Comparison of ENCODE assay signal across 8 mouse cellular contexts in genomic region chr3:65974232-65975058, GRCm38 (mm10). TPM values are rescaled to one million over a fixed set of nuclear protein-coding genes. Genes with fewer than 3 reads are reported as not detected.
DNase-seq lines count a peak whose midpoint lies in the region; ATAC-seq lines count a peak whose summit lies in the region.

No protein-coding gene starts in this region.

- under 1% methylated on average over 43 of the region's 43 CpGs for WGBS in forebrain, embryonic 10.5 days
- WGBS in heart, embryonic 16.5 days = under 1% methylated on average over 43 of the region's 43 CpGs
- WGBS in liver, embryonic 15.5 days (ENCODE audit: insufficient replicate concordance) = under 1% methylated on average over 43 of the region's 43 CpGs
- under 1% methylated on average over 43 of the region's 43 CpGs for WGBS in neural tube, embryonic 12.5 days

- no peaks in the 10 kb centered on the region; the same call in 1 of the 2 replicates for H3K9me3 ChIP-seq in forebrain, embryonic 10.5 days
- no peaks in the 10 kb centered on the region for H3K9me3 ChIP-seq in heart, embryonic 16.5 days (replicated peaks; ENCODE audit: control insufficient read depth, low read length)
- no peaks in the 10 kb centered on the region for H3K9me3 ChIP-seq in liver, embryonic 15.5 days (replicated peaks)
- no peaks in the 10 kb centered on the region for H3K9me3 ChIP-seq in neural tube, embryonic 12.5 days

- peak; percentile 97 for DNase-seq in c-Kit-negative CD71-positive TER-119-positive erythroid progenitor cells, embryonic 14.5 days (ENCODE audit: low read depth, low spot score)
- peak; percentile 98 for DNase-seq in forebrain, embryonic 10.5 days (ENCODE audit: extremely low spot score, low spot score)
- DNase-seq in kidney, postnatal 36 days = peak; percentile 98 to 99
- peak; percentile 96 for DNase-seq in telencephalon, adult 2 months (ENCODE audit: low read depth, low spot score)

- peak; percentile 94 for ATAC-seq in CD4-positive, CD25-positive, alpha-beta regulatory T cell, adult 4 months
- ATAC-seq in heart, embryonic 16.5 days (replicated peaks; ENCODE audit: extremely low read depth, insufficient read depth, low FRiP score) = peak; percentile 96
- ATAC-seq in liver, embryonic 15.5 days (ENCODE audit: insufficient read depth) = peak; percentile 96
- peak; percentile 99 for ATAC-seq in neural tube, embryonic 12.5 days (ENCODE audit: low FRiP score, low read depth)

- no peaks in the 10 kb centered on the region for H3K27me3 ChIP-seq in forebrain, embryonic 10.5 days (ENCODE audit: poor library complexity, severe bottlenecking)
- H3K27me3 ChIP-seq in heart, embryonic 16.5 days (ENCODE audit: control insufficient read depth, insufficient read depth, low read length) = no peaks in the 10 kb centered on the region
- no peaks in the 10 kb centered on the region for H3K27me3 ChIP-seq in liver, embryonic 15.5 days
- no peaks in the 10 kb centered on the region for H3K27me3 ChIP-seq in neural tube, embryonic 12.5 days (replicated peaks)

- H3K27ac ChIP-seq in forebrain, embryonic 10.5 days = peak overlapping the region; percentile 94
- peak overlapping the region; percentile 100 for H3K27ac ChIP-seq in heart, embryonic 16.5 days (ENCODE audit: low read length)
- H3K27ac ChIP-seq in liver, embryonic 15.5 days (replicated peaks) = peak overlapping the region; percentile 97
- H3K27ac ChIP-seq in neural tube, embryonic 12.5 days = peak overlapping the region; percentile 94

- H3K4me1 ChIP-seq in forebrain, embryonic 10.5 days = peaks cover 34% of the 10 kb centered on the region
- H3K4me1 ChIP-seq in heart, embryonic 16.5 days (ENCODE audit: control insufficient read depth, insufficient read depth, low read length) = peaks cover 11% of the 10 kb centered on the region
- H3K4me1 ChIP-seq in liver, embryonic 15.5 days (replicated peaks) = peaks cover 23% of the 10 kb centered on the region
- peaks cover 4% of the 10 kb centered on the region; the same call in 1 of the 2 replicates for H3K4me1 ChIP-seq in neural tube, embryonic 12.5 days

- peak overlapping the region; percentile 58 for H3K4me3 ChIP-seq in forebrain, embryonic 10.5 days
- H3K4me3 ChIP-seq in heart, embryonic 16.5 days (ENCODE audit: low read length) = peak overlapping the region; percentile 72
- peak overlapping the region; percentile 75 for H3K4me3 ChIP-seq in liver, embryonic 15.5 days (replicated peaks)
- peak overlapping the region; percentile 60 for H3K4me3 ChIP-seq in neural tube, embryonic 12.5 days

- peak overlapping the region; percentile 82 for H3K9ac ChIP-seq in heart, embryonic 16.5 days (ENCODE audit: low read length)
- peak overlapping the region; percentile 78 for H3K9ac ChIP-seq in liver, embryonic 15.5 days
- peak overlapping the region; percentile 75 for H3K9ac ChIP-seq in neural tube, embryonic 12.5 days

- H3K4me2 ChIP-seq in heart, embryonic 16.5 days (ENCODE audit: low read depth, low read length) = peak overlapping the region; percentile 74
- peak overlapping the region; percentile 76 for H3K4me2 ChIP-seq in liver, embryonic 15.5 days
- H3K4me2 ChIP-seq in neural tube, embryonic 12.5 days (replicated peaks) = peak overlapping the region; percentile 60

- H3K36me3 ChIP-seq in forebrain, embryonic 10.5 days (replicated peaks) = no peaks in the 10 kb centered on the region
- no peaks in the 10 kb centered on the region for H3K36me3 ChIP-seq in heart, embryonic 16.5 days (ENCODE audit: control insufficient read depth, insufficient read depth)
- no peaks in the 10 kb centered on the region for H3K36me3 ChIP-seq in liver, embryonic 15.5 days (replicated peaks)
- H3K36me3 ChIP-seq in neural tube, embryonic 12.5 days = no peaks in the 10 kb centered on the region

RNA-seq across cellular contexts. Expression of gene Ccnl1, which starts 16.4 kb away (rescaled TPM):
- 10 to 100 TPM; 49.5 to 88.6 TPM for polyA plus RNA-seq in CD4-positive, CD25-positive, alpha-beta regulatory T cell, adult 4 months (2017; shearing (Covaris generic))
- polyA plus RNA-seq in forebrain, embryonic 10.5 days (2016; fragmentation: Nextera tagmentation; extraction: Ambion mirVana) = 99.3 and 107 TPM in 2 replicates
- polyA plus RNA-seq in heart, embryonic 16.5 days (2015; fragmentation: Nextera tagmentation; extraction: Ambion mirVana) = 68.2 and 70.6 TPM in 2 replicates
- 45.2 and 48.0 TPM in 2 replicates for polyA plus RNA-seq in liver, embryonic 15.5 days (2015; fragmentation: Nextera tagmentation; extraction: Ambion mirVana)
- polyA plus RNA-seq in neural tube, embryonic 12.5 days (2016; fragmentation: Nextera tagmentation; extraction: Ambion mirVana) = 96.3 and 117 TPM in 2 replicates

Comparison
In these comparisons a context has a peak if more than half of its experiments do, and no peak if none do; other contexts are left out.
1. Peak in every context shown above with its lines: DNase-seq, ATAC-seq, H3K4me3 ChIP-seq and H3K27ac ChIP-seq.